Mouse (Mus musculus) MEL (cell line): ENCODE results near the gene Mapk8ip1. TPM values are rescaled to one million over a fixed set of nuclear protein-coding genes. Genes with fewer than 3 reads are reported as not detected.

Source experiments
- DNase-seq: peaks from one replicate; pipeline ENCODE4 v3.0.0; 2011; ENCODE audit warnings: low read depth, low spot score
- H3K27ac ChIP-seq: 2 replicates; pipeline ENCODE4 v1.5.1; 2012; ENCODE audit warnings: low read depth, mild to moderate bottlenecking, control low read depth, low read length, moderate library complexity; ENCODE audit not compliant: control insufficient read depth
- H3K27me3 ChIP-seq, 2 experiments: fragments of 150-350 bp in 1 of 2; sonication (generic) in 1 of 2; 2 replicates each; pipeline ENCODE4 v1.6.1; 2012; ENCODE audit warnings: low read length in 2 of 2, mild to moderate bottlenecking in 2 of 2, improper control_type of control experiment in 1 of 2, moderate library complexity in 1 of 2; ENCODE audit not compliant: insufficient read depth in 2 of 2, control insufficient read depth in 1 of 2
- H3K36me3 ChIP-seq, 2 experiments: 2 replicates each; pipeline ENCODE4 v1.6.1; 2012 to 2014; ENCODE audit warnings: low read length in 2 of 2, improper control_type of control experiment in 1 of 2, inconsistent platforms in 1 of 2, mild to moderate bottlenecking in 1 of 2; ENCODE audit not compliant: insufficient read depth in 2 of 2, control insufficient read depth in 1 of 2
- H3K4me1 ChIP-seq, 2 experiments: fragments of 150-350 bp in 1 of 2; sonication (generic) in 1 of 2; 2 replicates each; pipeline ENCODE4 v1.6.1; 2012; ENCODE audit warnings: low read length in 2 of 2, improper control_type of control experiment in 1 of 2, mild to moderate bottlenecking in 1 of 2; ENCODE audit not compliant: insufficient read depth in 2 of 2, control insufficient read depth in 1 of 2
- H3K4me3 ChIP-seq, 2 experiments: fragments of 150-350 bp in 1 of 2; sonication (generic) in 1 of 2; 2 replicates each; pipeline ENCODE4 v1.5.1; 2012; ENCODE audit warnings: low read depth in 2 of 2, low read length in 2 of 2, mild to moderate bottlenecking in 2 of 2, moderate library complexity in 2 of 2, control low read depth in 1 of 2, improper control_type of control experiment in 1 of 2; ENCODE audit not compliant: control insufficient read depth in 1 of 2, insufficient read depth in 1 of 2
- H3K79me2 ChIP-seq: 2 replicates; pipeline ENCODE4 v1.6.1; 2012; ENCODE audit warnings: mild to moderate bottlenecking, low read length, moderate library complexity; ENCODE audit not compliant: control insufficient read depth, poor library complexity, insufficient read depth
- H3K9ac ChIP-seq: 2 replicates; pipeline ENCODE4 v1.6.1; 2012; ENCODE audit warnings: low read depth, mild to moderate bottlenecking, control low read depth, low read length, moderate library complexity; ENCODE audit not compliant: control insufficient read depth, poor library complexity, severe bottlenecking
- H3K9me3 ChIP-seq: fragments of 150-350 bp; sonication (generic); replicated peaks from 2 replicates; pipeline ENCODE4 v1.6.1; 2012; ENCODE audit warnings: mild to moderate bottlenecking, low read length, improper control_type of control experiment, moderate library complexity; ENCODE audit not compliant: insufficient read depth
- BHLHE40 ChIP-seq: IDR thresholded peaks from 2 replicates; pipeline ENCODE4 v1.6.1; 2012; ENCODE audit warnings: low read depth, mild to moderate bottlenecking, inconsistent platforms, low read length, improper control_type of control experiment, borderline replicate concordance
- CHD1 ChIP-seq: IDR thresholded peaks from 2 replicates; pipeline ENCODE4 v1.6.1; 2012; ENCODE audit warnings: low read depth, mild to moderate bottlenecking, inconsistent platforms, low read length, improper control_type of control experiment
- ELF1 ChIP-seq: IDR thresholded peaks from 2 replicates; pipeline ENCODE4 v1.6.1; 2014; ENCODE audit warnings: low read depth, mild to moderate bottlenecking, inconsistent platforms, low read length, improper control_type of control experiment, moderate library complexity
- EP300 ChIP-seq, 2 experiments: IDR thresholded peaks; 2 replicates each; pipeline ENCODE4 v1.6.1; 2011; ENCODE audit warnings: improper control_type of control experiment in 2 of 2, low read length in 2 of 2, low read depth in 1 of 2, mild to moderate bottlenecking in 1 of 2
- ETS1 ChIP-seq: IDR thresholded peaks from 2 replicates; pipeline ENCODE4 v1.6.1; 2012; ENCODE audit warnings: low read depth, mild to moderate bottlenecking, inconsistent platforms, low read length, improper control_type of control experiment, moderate library complexity
- MAFK ChIP-seq: IDR thresholded peaks from 2 replicates; pipeline ENCODE4 v1.6.1; 2011; ENCODE audit warnings: low read depth, mild to moderate bottlenecking, low read length, improper control_type of control experiment, borderline replicate concordance
- MAX ChIP-seq: IDR thresholded peaks from 2 replicates; pipeline ENCODE4 v1.6.1; 2011; ENCODE audit warnings: low read length, improper control_type of control experiment
- MAZ ChIP-seq: IDR thresholded peaks from 2 replicates; pipeline ENCODE4 v1.6.1; 2012; ENCODE audit warnings: low read depth, mild to moderate bottlenecking, inconsistent platforms, low read length, improper control_type of control experiment
- MEF2A ChIP-seq: IDR thresholded peaks from 2 replicates; pipeline ENCODE4 v1.6.1; 2014; ENCODE audit warnings: low read depth, mild to moderate bottlenecking, inconsistent platforms, low read length, improper control_type of control experiment; ENCODE audit not compliant: poor library complexity, insufficient replicate concordance, severe bottlenecking; ENCODE audit errors: extremely low read depth
- MXI1 ChIP-seq: IDR thresholded peaks from 2 replicates; pipeline ENCODE4 v1.6.1; 2011; ENCODE audit warnings: mild to moderate bottlenecking, low read depth, low read length, improper control_type of control experiment
- MYB ChIP-seq: IDR thresholded peaks from 2 replicates; pipeline ENCODE4 v1.6.1; 2011; ENCODE audit warnings: mild to moderate bottlenecking, low read depth, low read length, improper control_type of control experiment
- NELFE ChIP-seq: IDR thresholded peaks from 2 replicates; pipeline ENCODE4 v1.6.1; 2011; ENCODE audit warnings: low read depth, low read length, improper control_type of control experiment
- NRF1 ChIP-seq: IDR thresholded peaks from 2 replicates; pipeline ENCODE4 v1.6.1; 2014; ENCODE audit warnings: low read depth, mild to moderate bottlenecking, inconsistent platforms, low read length, improper control_type of control experiment, moderate library complexity; ENCODE audit not compliant: poor library complexity, insufficient read depth, severe bottlenecking
- POLR2AphosphoS5 ChIP-seq: IDR thresholded peaks from 2 replicates; pipeline ENCODE4 v1.6.1; 2012; ENCODE audit warnings: low read depth, borderline replicate concordance, mild to moderate bottlenecking, inconsistent platforms, low read length, moderate library complexity, mixed read lengths
- SIN3A ChIP-seq: IDR thresholded peaks from 2 replicates; pipeline ENCODE4 v1.6.1; 2012; ENCODE audit warnings: low read length, improper control_type of control experiment, inconsistent platforms
- SMC3 ChIP-seq: IDR thresholded peaks from 2 replicates; pipeline ENCODE4 v1.6.1; 2011; ENCODE audit warnings: low read depth, low read length, improper control_type of control experiment
- TAL1 ChIP-seq: IDR thresholded peaks from 2 replicates; pipeline ENCODE4 v1.6.1; 2012; ENCODE audit warnings: mild to moderate bottlenecking, inconsistent platforms, low read length, moderate library complexity, mixed read lengths
- TBP ChIP-seq: IDR thresholded peaks from 2 replicates; pipeline ENCODE4 v1.8.0; 2011; ENCODE audit warnings: low read depth, low read length, improper control_type of control experiment
- UBTF ChIP-seq: IDR thresholded peaks from 2 replicates; pipeline ENCODE4 v1.6.1; 2012; ENCODE audit warnings: low read depth, mild to moderate bottlenecking, inconsistent platforms, low read length, improper control_type of control experiment, moderate library complexity, borderline replicate concordance; ENCODE audit not compliant: insufficient read depth
- USF1 ChIP-seq: IDR thresholded peaks from 2 replicates; pipeline ENCODE4 v1.6.1; 2014; ENCODE audit warnings: low read depth, mild to moderate bottlenecking, inconsistent platforms, low read length, improper control_type of control experiment, moderate library complexity
- ZKSCAN1 ChIP-seq: IDR thresholded peaks from 2 replicates; pipeline ENCODE4 v1.6.1; 2012; ENCODE audit warnings: low read depth, mild to moderate bottlenecking, inconsistent platforms, low read length, improper control_type of control experiment, moderate library complexity
- ZNF384 ChIP-seq: IDR thresholded peaks from 2 replicates; pipeline ENCODE4 v1.6.1; 2012; ENCODE audit warnings: low read depth, mild to moderate bottlenecking, inconsistent platforms, low read length, improper control_type of control experiment
- polyA plus RNA-seq, 2 experiments: library from polyadenylated mRNA; stranded (reverse) in 1 of 2; unstranded in 1 of 2; fragments of >175 nt in 1 of 2; fragments of >200 nt in 1 of 2; gene quantifications; 2 replicates each; pipeline versions ENCODE4 v1.2.1 to v1.2.4; 2012; ENCODE audit warnings: low replicate concordance in 2 of 2, low read depth in 1 of 2; ENCODE audit not compliant: insufficient read length in 2 of 2, insufficient read depth in 1 of 2, missing spikeins in 1 of 2
- total RNA-seq: library from RNA; depleted of rRNA; stranded (reverse); fragments of 300-350 nt; gene quantifications from 2 replicates; pipeline ENCODE4 v1.2.3, GENCODE M21; 2012

Gene Mapk8ip1
- total and polyA plus RNA-seq, 3 experiments: 2.5 to 3.8 TPM; not detected in 1

DNA sequence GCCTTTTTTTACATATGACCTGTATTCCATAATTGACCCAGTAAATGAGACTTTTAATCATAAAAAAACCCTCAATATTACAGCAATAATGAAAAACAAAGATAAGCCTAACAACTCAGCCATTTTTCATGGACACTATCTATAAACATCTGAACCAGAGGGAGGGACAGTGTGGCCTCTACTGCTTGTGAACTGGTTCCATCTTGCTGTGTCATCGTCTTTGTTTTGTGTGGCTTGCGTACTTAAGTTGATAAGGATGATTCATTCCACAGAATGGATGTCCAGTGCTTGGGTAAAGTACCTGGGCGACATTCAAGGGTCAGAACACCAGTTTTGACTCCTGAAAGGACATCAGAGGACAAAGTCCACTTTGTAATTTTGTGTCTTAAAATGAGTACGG is 36.3 kb upstream of the Mapk8ip1 start (continued):
- TF ChIP-seq TBP (no peak), UBTF (no peak), MXI1 (no peak), NELFE (no peak)

DNA sequence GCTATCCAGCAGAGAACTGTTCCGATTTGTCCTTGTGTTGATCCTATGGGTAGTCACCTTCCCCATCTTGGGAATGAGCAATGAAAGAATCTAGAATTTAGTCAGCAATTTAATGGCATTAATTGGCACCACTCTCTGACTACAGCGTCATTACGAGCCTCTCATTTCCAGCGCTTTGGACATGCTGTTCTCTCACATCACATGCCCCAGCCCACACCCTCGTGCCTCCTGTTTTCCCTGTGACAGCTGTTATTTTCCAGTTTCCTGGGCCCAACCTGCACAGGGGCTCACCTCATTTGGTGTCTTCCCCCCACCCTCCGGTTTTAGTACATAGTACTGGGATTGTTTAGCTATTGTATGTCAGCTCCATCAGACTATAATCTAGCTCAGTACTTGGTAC is 34.0 kb upstream of the Mapk8ip1 start:
- Histone ChIP-seq H3K4me3 (no peak overlapping the region), H3K27ac (no peak overlapping the region), H3K27me3 (no peaks in the 10 kb centered on the region), H3K9me3 (no peaks in the 10 kb centered on the region), H3K79me2 (peaks cover 37% of the 10 kb centered on the region), H3K36me3 (peaks cover 0 to 21% of the 10 kb centered on the region in 2 experiments; a peak in 2 of 4 replicates), H3K9ac (no peak overlapping the region), H3K4me1 (peaks cover 8 to 32% of the 10 kb centered on the region in 2 experiments)
- TF ChIP-seq POLR2AphosphoS5: no peak
- TF ChIP-seq MAZ: no peak
- TF ChIP-seq MYB: no peak
- no peak for TF ChIP-seq CHD1
- TF ChIP-seq MAFK: no peak
- TF ChIP-seq SMC3: no peak
- TF ChIP-seq MAX: no peak
- no peak for TF ChIP-seq TAL1
- TF ChIP-seq EP300 (IDR thresholded peaks at IDR 0.05; ENCODE audit: low read depth in 1 of 2, low read length in 2 of 2): no peak
- no peak for TF ChIP-seq ZNF384
- no peak for TF ChIP-seq USF1
- no peak for TF ChIP-seq MEF2A
- no peak for TF ChIP-seq NELFE
- TF ChIP-seq BHLHE40: no peak
- TF ChIP-seq UBTF: no peak
- TF ChIP-seq MXI1: no peak
- no peak for TF ChIP-seq ELF1
- no peak for TF ChIP-seq NRF1
- DNase-seq: no peak

GRCm38 (mm10) chr2:92434375-92434745 is 33.3 kb upstream of the Mapk8ip1 start:
- Histone ChIP-seq H3K79me2 (peaks cover 43% of the 10 kb centered on the region), H3K27ac (peak overlapping the region; percentile 51), H3K9ac (peak overlapping the region; percentile 76), H3K36me3 (peaks cover 0 to 23% of the 10 kb centered on the region in 2 experiments; a peak in 2 of 4 replicates), H3K27me3 (no peaks in the 10 kb centered on the region), H3K4me3 (peak overlapping the region; percentile 48 to 54), H3K9me3 (no peaks in the 10 kb centered on the region), H3K4me1 (peaks cover 9 to 36% of the 10 kb centered on the region in 2 experiments)
- peak; percentile 3; the same call in 1 of the 2 replicates for TF ChIP-seq ETS1
- peak; percentile 94 for TF ChIP-seq TBP
- TF ChIP-seq ZKSCAN1: no peak
- TF ChIP-seq SIN3A: peak; percentile 13
- no peak for TF ChIP-seq MYB
- no peak for TF ChIP-seq MAZ
- no peak for DNase-seq
